Mouse (Mus musculus) heart, postnatal 10 days (tissue): ENCODE results near the gene Vim. TPM values are rescaled to one million over a fixed set of nuclear protein-coding genes. Genes with fewer than 3 reads are reported as not detected.
"Not testable (repeated sequence)": the region's sequence is repeated elsewhere in the genome, so short reads cannot be mapped to it uniquely, and the experiment has no call there.

ENCODE experiments used
- DNase-seq, 2 experiments: peaks; one replicate each; pipeline ENCODE4 v3.0.0; 2021
- intact Hi-C: fragments of 180-260 bp; cut with DNase I; formaldehyde crosslinking; loops from one replicate; pipeline ENCODE4 v1.15.1; 2025
- total RNA-seq, 2 experiments: library from RNA; stranded (reverse); gene quantifications; 2 replicates each; pipeline ENCODE4 v1.2.3; 2021

Gene Vim
- total RNA-seq, 2 experiments from 2014 or later: 921 to 996 TPM

- no peak for DNase-seq
- intact Hi-C loops: no loop called here
These were observed 14.4 kb upstream of the Vim start for GRCm38 (mm10) chr2:13559303-13559702.

DNA sequence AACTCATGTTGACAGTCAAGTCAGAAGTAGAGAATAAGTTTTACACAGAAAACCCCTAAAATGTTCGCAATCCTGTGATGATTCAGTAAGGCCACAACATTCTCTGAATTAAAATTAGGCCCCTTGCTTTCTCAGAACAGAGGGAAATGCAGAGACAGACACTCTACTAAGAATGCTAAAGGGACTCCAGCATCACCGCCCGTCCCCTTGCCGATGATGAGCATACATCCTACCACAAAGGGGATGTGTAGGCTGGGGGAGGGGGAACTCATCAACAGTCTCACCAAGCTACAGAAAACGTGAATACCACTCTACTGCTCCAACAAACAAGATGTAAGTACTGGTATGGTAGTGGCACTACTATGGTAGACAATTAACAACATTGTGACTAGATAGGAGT lies 14.0 kb upstream of the Vim start:
- intact Hi-C loops: no loop called here
- DNase-seq: no peak

GRCm38 (mm10) chr2:13560396-13560795 lies 13.3 kb upstream of the Vim start:
- no peak for DNase-seq
- intact Hi-C loops: no loop called here

DNA sequence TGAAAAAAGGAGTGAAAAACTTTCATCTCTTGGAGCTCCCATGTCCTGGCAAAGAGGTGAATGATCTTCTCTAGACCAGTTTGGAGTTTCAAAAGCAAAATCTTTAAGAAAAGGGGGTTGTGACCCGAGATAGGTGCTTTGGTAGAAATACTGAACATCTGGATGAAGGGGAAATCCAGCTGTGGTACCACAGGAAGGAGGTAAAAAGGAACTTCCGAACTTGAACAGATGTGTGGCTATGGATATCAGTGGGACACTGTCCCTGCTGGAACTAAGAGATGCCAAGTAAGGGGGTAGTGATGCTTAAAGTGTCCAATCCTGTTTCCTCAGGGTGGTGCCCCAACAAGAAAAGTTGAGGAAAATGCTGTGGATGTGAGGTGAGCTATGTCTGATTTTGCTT lies 3.6 kb upstream of the Vim start:
- intact Hi-C loops: loop anchor here (5.0 kb wide), 1 partner anchor 158 kb away; no protein-coding TSS in a partner anchor
- no peak for DNase-seq

- peak in 1 of 2 experiments; percentile 32 for DNase-seq
- intact Hi-C loops: loop anchor here (5.0 kb wide), 1 partner anchor 160 kb away; no protein-coding TSS in a partner anchor
These were observed 1.6 kb upstream of the Vim start for GRCm38 (mm10) chr2:13572101-13572553.

GRCm38 (mm10) chr2:13572647-13573407 lies 900 bp upstream of the Vim start:
- DNase-seq: no peak
- intact Hi-C loops: loop anchor here (5.0 kb wide), 1 partner anchor 161 kb away; no protein-coding TSS in a partner anchor

GRCm38 (mm10) chr2:13574066-13574800 lies 506 bp downstream of the Vim start:
- intact Hi-C loops: loop anchor here (1.0 to 5.0 kb wide), 5 partner anchors 30 to 283 kb away; partner anchors contain the start of gene Trdmt1
- peak; percentile 89 to 90 for DNase-seq

DNA sequence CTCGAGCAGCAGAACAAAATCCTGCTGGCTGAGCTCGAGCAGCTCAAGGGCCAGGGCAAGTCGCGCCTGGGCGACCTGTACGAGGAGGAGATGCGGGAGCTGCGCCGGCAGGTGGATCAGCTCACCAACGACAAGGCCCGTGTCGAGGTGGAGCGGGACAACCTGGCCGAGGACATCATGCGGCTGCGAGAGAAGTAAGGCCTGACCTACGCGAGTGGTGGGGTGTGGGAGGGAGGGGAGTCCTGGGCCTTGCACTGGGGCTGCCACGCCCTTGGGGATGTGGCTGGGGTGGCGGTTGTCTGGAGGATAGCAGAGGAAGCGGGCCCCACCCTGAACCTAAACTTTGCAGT lies 1.0 kb downstream of the Vim start:
- intact Hi-C loops: loop anchor here (1.0 to 5.0 kb wide), 5 partner anchors 30 to 284 kb away; partner anchors contain the start of gene Trdmt1
- DNase-seq: peak; percentile 63 to 64

GRCm38 (mm10) chr2:13575287-13575801 lies 1.6 kb downstream of the Vim start:
- intact Hi-C loops: loop anchor here (2.0 kb wide), 2 partner anchors 179 to 285 kb away; no protein-coding TSS in a partner anchor
- DNase-seq: peak; percentile 81 to 89

DNA sequence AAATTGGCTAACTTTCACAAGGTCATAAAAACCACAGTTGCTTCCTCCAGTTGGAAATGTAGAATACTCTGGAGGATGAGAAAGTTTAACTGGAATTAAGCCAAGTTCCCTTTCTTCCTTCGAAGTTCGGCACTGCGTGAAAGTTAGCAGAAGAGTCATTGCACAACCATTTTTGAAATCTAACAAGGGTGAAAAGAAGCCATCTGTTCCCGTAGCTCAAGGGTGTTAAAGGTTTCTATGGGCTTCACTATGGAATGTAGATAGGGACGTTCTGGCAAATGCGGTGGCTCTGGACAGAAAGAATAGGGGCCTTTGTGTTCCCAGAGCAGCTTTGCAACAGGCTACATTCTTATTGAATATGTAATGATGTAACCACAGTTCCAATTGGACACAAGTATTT lies 2.2 kb downstream of the Vim start:
- peak; percentile 29 to 32 for DNase-seq
- intact Hi-C loops: loop anchor here (2.0 kb wide), 2 partner anchors 179 to 285 kb away; no protein-coding TSS in a partner anchor

- DNase-seq: no peak
- intact Hi-C loops: no loop called here
These were observed 3.7 kb downstream of the Vim start for GRCm38 (mm10) chr2:13577399-13577798.

DNA sequence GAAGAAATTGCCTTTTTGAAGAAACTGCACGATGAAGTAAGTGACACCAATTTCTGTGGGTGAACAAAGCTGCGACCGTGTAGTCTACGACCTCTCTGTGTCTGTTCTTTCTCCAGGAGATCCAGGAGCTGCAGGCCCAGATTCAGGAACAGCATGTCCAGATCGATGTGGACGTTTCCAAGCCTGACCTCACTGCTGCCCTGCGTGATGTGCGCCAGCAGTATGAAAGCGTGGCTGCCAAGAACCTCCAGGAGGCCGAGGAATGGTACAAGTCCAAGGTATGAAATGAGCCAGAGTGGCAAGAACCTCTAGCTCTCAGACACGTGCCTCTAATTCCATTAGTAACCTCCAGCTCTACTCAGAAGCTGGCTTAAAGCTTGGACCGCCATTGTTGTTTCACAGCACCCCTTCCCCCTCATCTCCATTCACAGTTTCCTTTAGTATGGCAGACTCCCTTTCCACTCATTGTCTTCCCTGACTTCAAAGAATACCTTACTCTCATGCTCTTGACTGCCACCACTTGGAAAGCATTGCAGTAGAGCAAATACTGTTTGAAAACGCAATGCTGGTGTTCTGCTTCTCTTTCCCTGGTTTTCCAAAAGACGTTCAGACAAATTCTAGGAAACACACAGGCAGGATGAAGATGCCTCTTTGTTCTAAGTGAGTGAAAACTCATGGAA lies 4.9 kb downstream of the Vim start:
- peak; percentile 31 to 37 for DNase-seq
- intact Hi-C loops: no loop called here

DNA sequence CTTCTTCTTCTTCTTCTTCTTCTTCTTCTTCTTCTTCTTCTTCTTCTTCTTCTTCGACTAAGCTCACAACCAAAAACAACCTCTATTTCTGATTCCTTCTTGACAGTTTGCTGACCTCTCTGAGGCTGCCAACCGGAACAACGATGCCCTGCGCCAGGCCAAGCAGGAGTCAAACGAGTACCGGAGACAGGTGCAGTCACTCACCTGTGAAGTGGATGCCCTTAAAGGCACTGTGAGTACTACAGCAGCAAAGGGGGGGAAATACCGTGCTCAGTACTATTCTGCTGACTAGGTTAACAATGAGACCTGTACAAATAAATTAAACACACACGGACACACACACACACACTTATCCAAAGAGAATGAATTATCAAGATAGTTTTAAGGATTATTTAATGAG lies 5.6 kb downstream of the Vim start:
- DNase-seq: no peak
- intact Hi-C loops: no loop called here

- intact Hi-C loops: no loop called here
- DNase-seq: peak in 1 of 2 experiments; percentile 26
These were observed 6.3 kb downstream of the Vim start for GRCm38 (mm10) chr2:13579991-13580390.

DNA sequence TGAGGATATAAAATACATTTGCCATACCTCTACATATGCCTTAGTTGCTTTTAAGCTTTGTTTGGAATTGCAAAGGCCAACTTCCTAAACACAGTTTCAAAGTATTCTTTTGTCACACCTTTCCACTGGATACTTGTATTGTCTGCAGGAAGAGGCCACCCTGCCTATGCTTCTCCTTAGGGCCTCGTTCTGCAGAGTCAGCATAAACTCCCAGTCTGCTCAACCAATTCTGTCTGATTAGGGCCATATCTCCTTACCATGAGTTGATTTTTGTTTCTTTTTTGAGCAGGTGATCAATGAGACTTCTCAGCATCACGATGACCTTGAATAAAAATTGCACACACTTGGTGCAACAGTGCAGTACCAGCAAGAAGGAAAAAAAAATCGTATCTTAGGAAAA lies 8.5 kb downstream of the Vim start:
- no peak for DNase-seq
- intact Hi-C loops: no loop called here

- intact Hi-C loops: not testable (repeated sequence)
- peak in 1 of 2 experiments; percentile 9 for DNase-seq
These were observed 10.0 kb downstream of the Vim start for GRCm38 (mm10) chr2:13583746-13584145.

DNA sequence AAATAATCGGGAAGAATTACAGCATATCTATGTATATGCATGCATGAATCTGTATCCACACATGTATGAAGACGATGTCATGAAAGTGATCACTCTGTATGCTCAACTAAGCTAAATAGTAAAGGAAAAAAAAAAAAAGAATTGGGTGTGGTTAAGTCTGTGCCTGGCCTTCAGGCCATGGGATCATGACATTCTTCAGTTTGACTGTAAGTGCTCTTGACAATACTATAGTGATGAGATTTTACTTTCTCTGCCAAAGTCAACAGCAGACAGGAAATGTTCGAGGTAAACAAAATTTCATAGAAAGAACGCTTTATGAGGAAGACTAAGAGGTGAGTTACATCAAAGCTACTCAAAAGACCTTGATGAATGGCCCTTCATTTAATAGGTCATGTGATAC lies 19.6 kb downstream of the Vim start:
- intact Hi-C loops: no loop called here
- DNase-seq: no peak

DNA sequence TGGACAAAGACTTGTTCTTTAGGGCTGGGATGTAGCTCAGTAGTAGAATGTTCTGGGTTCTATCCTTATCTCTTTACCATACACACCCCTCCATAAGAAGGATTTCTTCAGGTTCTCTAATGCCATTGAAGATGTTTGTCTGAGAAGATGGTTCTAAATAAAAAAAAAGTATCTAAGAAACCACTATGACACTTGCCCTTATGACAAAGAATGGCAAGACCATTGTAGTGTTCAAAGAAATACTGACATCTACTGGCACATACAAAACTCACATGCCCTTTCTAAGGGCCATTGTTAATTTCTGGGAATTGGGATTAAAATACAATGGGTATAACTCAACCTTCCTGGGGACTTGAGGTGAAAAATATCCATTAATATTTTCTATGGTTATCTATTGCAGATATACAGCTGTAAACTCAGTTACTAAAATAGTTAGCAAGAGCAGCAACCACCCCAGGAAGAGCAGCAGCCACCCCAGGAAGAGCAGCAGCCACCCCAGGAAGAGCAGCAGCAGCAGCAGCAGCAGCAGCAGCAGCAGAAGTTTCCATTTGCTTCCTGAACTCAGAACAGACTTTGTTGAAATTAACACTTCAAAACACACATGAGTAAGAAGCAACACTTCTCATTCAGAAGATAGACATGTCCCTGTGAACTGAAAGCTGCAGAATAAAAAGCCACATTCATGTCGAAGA lies 23.4 kb downstream of the Vim start:
- peak; percentile 28 to 29 for DNase-seq
- intact Hi-C loops: loop anchor here (1.0 to 2.0 kb wide), 2 partner anchors 307 to 318 kb away; no protein-coding TSS in a partner anchor

GRCm38 (mm10) chr2:13598166-13598565 lies 24.4 kb downstream of the Vim start:
- DNase-seq: no peak
- intact Hi-C loops: no loop called here

- no peak for DNase-seq
- intact Hi-C loops: no loop called here
These were observed 29.4 kb downstream of the Vim start for GRCm38 (mm10) chr2:13603093-13603492.
